Mouse (Mus musculus) gastrocnemius, postnatal 4 days (tissue): Measurements from ENCODE around the gene Ina. TPM values are rescaled to one million over a fixed set of nuclear protein-coding genes. Genes with fewer than 3 reads are reported as not detected.

Source experiments
- DNase-seq, 2 experiments: peaks; one replicate each; pipeline ENCODE4 v3.0.0; 2021 to 2022; ENCODE audit warnings: low spot score in 2 of 2, mixed read lengths in 2 of 2
- total RNA-seq, 2 experiments: library from RNA; stranded (reverse); gene quantifications; 2 replicates each; pipeline ENCODE4 v1.2.3; 2021

Gene Ina
- total RNA-seq, 2 experiments from 2014 or later, result 0.08 to 0.25 TPM

GRCm38 (mm10) chr19:47013340-47014158, 949 bp upstream of the Ina start:
- DNase-seq, result no peak

GRCm38 (mm10) chr19:47014159-47014446, 395 bp upstream of the Ina start:
- DNase-seq, result no peak

- DNase-seq, result peak in 1 of 2 experiments; percentile 10
Measured at GRCm38 (mm10) chr19:47015396-47015795, 898 bp downstream of the Ina start.

GRCm38 (mm10) chr19:47015965-47016364, 1.5 kb downstream of the Ina start:
- no peak for DNase-seq

GRCm38 (mm10) chr19:47016487-47016886, 2.0 kb downstream of the Ina start:
- DNase-seq, result peak; percentile 69 to 86

GRCm38 (mm10) chr19:47017831-47018230, 3.3 kb downstream of the Ina start:
- DNase-seq, result no peak

- DNase-seq, result no peak
Measured at GRCm38 (mm10) chr19:47018330-47018729, 3.8 kb downstream of the Ina start.

- no peak for DNase-seq
Measured at GRCm38 (mm10) chr19:47019326-47019725, 4.8 kb downstream of the Ina start.

- DNase-seq, result no peak
Measured at GRCm38 (mm10) chr19:47022709-47023108, 8.2 kb downstream of the Ina start.

GRCm38 (mm10) chr19:47023546-47023945, 9.0 kb downstream of the Ina start:
- DNase-seq, result no peak

- no peak for DNase-seq
Measured at GRCm38 (mm10) chr19:47024954-47025353, 10.5 kb downstream of the Ina start.

GRCm38 (mm10) chr19:47026513-47026912, 12.0 kb downstream of the Ina start:
- DNase-seq, result no peak

GRCm38 (mm10) chr19:47029796-47030195, 15.3 kb downstream of the Ina start:
- DNase-seq, result no peak

- DNase-seq, result no peak
Measured at GRCm38 (mm10) chr19:47031770-47032169, 17.3 kb downstream of the Ina start.

GRCm38 (mm10) chr19:47034916-47035315, 20.4 kb downstream of the Ina start:
- DNase-seq, result no peak

GRCm38 (mm10) chr19:47036596-47036995, 22.1 kb downstream of the Ina start:
- no peak for DNase-seq

- no peak for DNase-seq
Measured at GRCm38 (mm10) chr19:47040720-47041473, 26.4 kb downstream of the Ina start.

GRCm38 (mm10) chr19:47043608-47044007, 29.1 kb downstream of the Ina start:
- no peak for DNase-seq

GRCm38 (mm10) chr19:47046343-47046742, 31.8 kb downstream of the Ina start:
- DNase-seq, result no peak

- DNase-seq, result no peak
Measured at GRCm38 (mm10) chr19:47047236-47047833, 32.8 kb downstream of the Ina start.

GRCm38 (mm10) chr19:47049061-47049460, 34.6 kb downstream of the Ina start:
- no peak for DNase-seq

GRCm38 (mm10) chr19:47049840-47050239, 35.3 kb downstream of the Ina start:
- no peak for DNase-seq
